Mouse (Mus musculus) kidney, adult 2 months (tissue): ENCODE measurements at regions not wholly inside any gene's neighbourhood (a gene's known extent, or its start where the extent isn't known, plus 50 kb on each side); places are given as distances from the start of the nearest gene placed in this dataset.

ENCODE experiments used
- CTCF ChIP-seq: fragments of 200-500 bp; conservative IDR thresholded peaks from 2 replicates; pipeline ENCODE4 v1.5.1; 2011; ENCODE audit warnings: low read depth, mild to moderate bottlenecking, control low read depth, low read length, moderate library complexity, mixed read lengths; ENCODE audit not compliant: insufficient read depth, insufficient read length
- POLR2A ChIP-seq: fragments of 200-500 bp; IDR thresholded peaks from one replicate; pipeline ENCODE4 v1.6.1; 2011; ENCODE audit warnings: low read depth, low read length, control low read depth

DNA sequence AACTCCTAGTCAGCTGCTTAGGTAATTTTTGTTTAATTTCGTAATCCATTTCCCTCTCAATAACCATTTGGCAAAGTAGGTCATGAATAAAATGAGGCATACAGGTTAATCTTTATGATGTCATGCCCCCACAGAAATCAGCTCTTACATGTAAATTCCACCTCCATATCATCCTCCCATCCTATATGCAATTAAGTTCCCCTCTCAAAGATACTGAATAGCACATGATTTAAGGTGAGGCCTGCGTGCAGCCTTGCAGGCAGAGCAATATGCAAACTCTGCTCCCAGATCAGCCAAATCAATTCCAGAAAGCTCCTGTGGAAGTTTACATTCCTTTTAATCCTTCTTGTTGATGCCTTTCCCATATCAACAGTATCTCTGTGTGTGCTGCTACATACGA lies 610.3 kb downstream of the Efnb2 start:
- TF ChIP-seq POLR2A (no peak), CTCF (no peak)
